ENCODE assay signal across 8 mouse cellular contexts in genomic region chr5:116022658-116023200, GRCm38 (mm10). TPM values are rescaled to one million over a fixed set of nuclear protein-coding genes. Genes with fewer than 3 reads are reported as not detected.
DNase-seq lines count a peak whose midpoint lies in the region; ATAC-seq and TF ChIP-seq lines count a peak whose summit lies in the region.

No protein-coding gene starts in this region.

- H3K4me3 ChIP-seq in heart, embryonic 12.5 days = peak overlapping the region; percentile 92
- H3K4me3 ChIP-seq in C2C12 (ENCODE audit: insufficient read depth, poor library complexity, severe bottlenecking) = peak overlapping the region; percentile 80
- peak overlapping the region; percentile 85 for H3K4me3 ChIP-seq in forebrain, embryonic 15.5 days
- H3K4me3 ChIP-seq in liver, postnatal 0 days (ENCODE audit: low read depth, low read length) = peak overlapping the region; percentile 95

- H3K27me3 ChIP-seq in heart, embryonic 12.5 days (replicated peaks) = no peaks in the 10 kb centered on the region
- no peaks in the 10 kb centered on the region for H3K27me3 ChIP-seq in C2C12 (ENCODE audit: control insufficient read depth, insufficient read depth, insufficient read length)
- H3K27me3 ChIP-seq in forebrain, embryonic 15.5 days = no peaks in the 10 kb centered on the region
- no peaks in the 10 kb centered on the region for H3K27me3 ChIP-seq in liver, postnatal 0 days (ENCODE audit: insufficient read depth, low read length)

- H3K4me2 ChIP-seq in heart, embryonic 12.5 days = peak overlapping the region; percentile 94
- peak overlapping the region; percentile 87 for H3K4me2 ChIP-seq in forebrain, embryonic 15.5 days (replicated peaks)
- peak overlapping the region; percentile 78 for H3K4me2 ChIP-seq in liver, postnatal 0 days (ENCODE audit: low read depth, low read length)

- peaks cover 24% of the 10 kb centered on the region for H3K79me3 ChIP-seq in C2C12 (ENCODE audit: low read depth)

- no peak for ATAC-seq in heart, embryonic 12.5 days (ENCODE audit: insufficient number of reproducible peaks, low FRiP score)
- ATAC-seq in forebrain, embryonic 15.5 days (replicated peaks) = no peak
- no peak for ATAC-seq in liver, postnatal 0 days

- H3K4me1 ChIP-seq in heart, embryonic 12.5 days (replicated peaks) = peaks cover 47% of the 10 kb centered on the region
- peaks cover 21% of the 10 kb centered on the region for H3K4me1 ChIP-seq in forebrain, embryonic 15.5 days
- H3K4me1 ChIP-seq in liver, postnatal 0 days (ENCODE audit: insufficient read depth) = peaks cover 52% of the 10 kb centered on the region

- peaks cover 37% of the 10 kb centered on the region for H3K36me3 ChIP-seq in heart, embryonic 12.5 days
- peaks cover 51% of the 10 kb centered on the region for H3K36me3 ChIP-seq in C2C12 (ENCODE audit: control insufficient read depth, insufficient read depth)
- H3K36me3 ChIP-seq in forebrain, embryonic 15.5 days = peaks cover 31% of the 10 kb centered on the region
- peaks cover 44% of the 10 kb centered on the region for H3K36me3 ChIP-seq in liver, postnatal 0 days (replicated peaks; ENCODE audit: insufficient read depth, low read length)

- peaks cover 31% of the 10 kb centered on the region for H3K79me2 ChIP-seq in C2C12 (ENCODE audit: control insufficient read depth, insufficient read depth)

- H3K9me3 ChIP-seq in heart, embryonic 12.5 days (replicated peaks) = no peaks in the 10 kb centered on the region
- no peaks in the 10 kb centered on the region for H3K9me3 ChIP-seq in forebrain, embryonic 15.5 days
- no peaks in the 10 kb centered on the region for H3K9me3 ChIP-seq in liver, postnatal 0 days (ENCODE audit: low read length)

- peak overlapping the region; percentile 6 for H3ac ChIP-seq in C2C12 (ENCODE audit: control insufficient read depth, insufficient read length, low read depth)

- DNase-seq in heart, adult 11 months = no peak
- no peak for DNase-seq in liver, postnatal 0 days
- DNase-seq in frontal cortex, postnatal 14 days (ENCODE audit: low spot score in 2 of 2) = no peak
- DNase-seq in layer of hippocampus, adult 11-12 months (ENCODE audit: low spot score) = no peak
- DNase-seq in thymus, postnatal 25 days = no peak

- TF ChIP-seq EP300 in liver, postnatal 0 days (IDR thresholded peaks at IDR 0.05; ENCODE audit: low read depth) = no peak

- H3K9ac ChIP-seq in heart, embryonic 12.5 days = peak overlapping the region; percentile 94; the same call in 1 of the 2 replicates
- no peak overlapping the region for H3K9ac ChIP-seq in forebrain, embryonic 15.5 days (replicated peaks)
- peak overlapping the region; percentile 92 for H3K9ac ChIP-seq in liver, postnatal 0 days (replicated peaks)

- H3K27ac ChIP-seq in heart, embryonic 12.5 days (ENCODE audit: poor library complexity, severe bottlenecking) = 0 out of 2 replicates have a peak overlapping the region, but pooled peaks have one; percentile 3
- peak overlapping the region; percentile 85; the same call in 1 of the 2 replicates for H3K27ac ChIP-seq in forebrain, embryonic 15.5 days (replicated peaks)
- H3K27ac ChIP-seq in liver, postnatal 0 days (ENCODE audit: low read depth) = peak overlapping the region; percentile 96

- TF ChIP-seq CTCF in C2C12 (IDR thresholded peaks at IDR 0.05; ENCODE audit: control insufficient read depth, insufficient read depth, insufficient read length) = no peak
- no peak for TF ChIP-seq CTCF in liver, postnatal 0 days (IDR thresholded peaks at IDR 0.05; ENCODE audit: low read depth)

- 75% methylated on average over 7 of the region's 7 CpGs for WGBS in heart, embryonic 12.5 days
- WGBS in forebrain, embryonic 15.5 days = 83% methylated on average over 7 of the region's 7 CpGs
- 34% methylated on average over 7 of the region's 7 CpGs for WGBS in liver, postnatal 0 days (ENCODE audit: insufficient replicate concordance)

TF ChIP-seq in C2C12, 6 proteins besides CTCF, POLR2A, EP300 and RAD21:
- no peak for TF ChIP-seq MAX (IDR thresholded peaks at IDR 0.05)
- TF ChIP-seq FOSL1 (IDR thresholded peaks at IDR 0.05; ENCODE audit: insufficient read depth, low read length, poor library complexity, severe bottlenecking) = no peak
- no peak for TF ChIP-seq MYOD1 (IDR thresholded peaks at IDR 0.05; ENCODE audit: control insufficient read depth, insufficient read length, low read depth)
- TF ChIP-seq USF1 (IDR thresholded peaks at IDR 0.05; ENCODE audit: low read depth) = no peak
- no peak for TF ChIP-seq MYOG (IDR thresholded peaks at IDR 0.05; ENCODE audit: control insufficient read depth, extremely low read depth, insufficient read length)
- TF ChIP-seq CEBPB (IDR thresholded peaks at IDR 0.05; ENCODE audit: low read depth) = no peak

RNA-seq across cellular contexts. Expression of gene Prkab1, which starts 1.6 kb away (rescaled TPM):
- polyA plus RNA-seq in heart, embryonic 12.5 days (2016; fragmentation: Nextera tagmentation; extraction: Ambion mirVana) = 52.2 and 54.9 TPM in 2 replicates
- polyA plus RNA-seq in C2C12 (2012; fragmentation: generic; extraction: Trizol) = 48.6 TPM
- polyA plus RNA-seq in forebrain, embryonic 15.5 days (2015; fragmentation: Nextera tagmentation; extraction: Ambion mirVana) = 52.3 and 53.9 TPM in 2 replicates
- polyA plus RNA-seq in liver, postnatal 0 days (2015; fragmentation: Nextera tagmentation; extraction: Ambion mirVana) = 51.6 and 51.8 TPM in 2 replicates

Comparison
In these comparisons a context has a peak if more than half of its experiments do, and no peak if none do; other contexts are left out.
1. H3K27ac ChIP-seq: peak in every context shown above with its lines; median percentile 96 in liver, postnatal 0 days; 85 in forebrain, embryonic 15.5 days; 3 in heart, embryonic 12.5 days.